Mouse (Mus musculus): ENCODE data around the gene Prim1. TPM values are rescaled to one million over a fixed set of nuclear protein-coding genes. Genes with fewer than 3 reads are reported as not detected.

Prim1 gene
- polyA plus RNA-seq, 1 experiment: 78.2 TPM

DNA sequence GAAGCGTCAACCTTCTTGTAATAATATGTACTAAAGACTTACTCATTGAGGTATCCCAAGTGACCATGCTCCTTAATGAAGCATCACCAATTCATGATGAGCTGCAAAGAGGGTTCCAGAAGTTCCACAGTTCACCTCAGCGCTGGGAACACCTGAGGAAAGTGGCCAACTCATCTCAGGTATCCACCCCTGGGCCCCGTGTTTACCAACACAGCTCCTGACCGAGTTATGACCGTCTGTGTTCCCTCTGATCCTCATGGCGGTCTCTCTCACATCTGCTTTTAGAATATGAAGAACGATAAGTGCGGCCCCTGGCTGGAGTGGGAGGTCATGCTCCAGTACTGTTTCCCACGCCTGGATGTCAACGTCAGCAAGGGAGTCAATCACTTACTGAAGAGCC, 8.5 kb downstream of the Prim1 start:
- H3K4me3 ChIP-seq (ENCODE audit: low read depth, low read length): no peak overlapping the region
- H3K4me1 ChIP-seq (ENCODE audit: control insufficient read depth, insufficient read depth, low read length): no peaks in the 10 kb centered on the region
- no peaks in the 10 kb centered on the region; the same call in 1 of the 2 replicates for H3K9me3 ChIP-seq (replicated peaks; ENCODE audit: control insufficient read depth, insufficient read depth, low read length, poor library complexity, severe bottlenecking)
- no peak overlapping the region for H3K27ac ChIP-seq (ENCODE audit: insufficient read depth, low read length)
- H3K27me3 ChIP-seq (ENCODE audit: control insufficient read depth, insufficient read depth, low read length, poor library complexity, severe bottlenecking): no peaks in the 10 kb centered on the region
- TF ChIP-seq CTCF (IDR thresholded peaks at IDR 0.05; ENCODE audit: low read depth, low read length) (no peak), POLR2A (IDR thresholded peaks at IDR 0.05; ENCODE audit: insufficient read depth, low read length) (no peak), EP300 (IDR thresholded peaks at IDR 0.05; ENCODE audit: insufficient read depth, low read depth, low read length) (no peak)
- no peak overlapping the region for H3K9ac ChIP-seq (ENCODE audit: low read depth, poor library complexity, severe bottlenecking)
- peaks cover 54% of the 10 kb centered on the region for H3K36me3 ChIP-seq (ENCODE audit: control insufficient read depth, insufficient read depth, low read length, poor library complexity, severe bottlenecking)

DNA sequence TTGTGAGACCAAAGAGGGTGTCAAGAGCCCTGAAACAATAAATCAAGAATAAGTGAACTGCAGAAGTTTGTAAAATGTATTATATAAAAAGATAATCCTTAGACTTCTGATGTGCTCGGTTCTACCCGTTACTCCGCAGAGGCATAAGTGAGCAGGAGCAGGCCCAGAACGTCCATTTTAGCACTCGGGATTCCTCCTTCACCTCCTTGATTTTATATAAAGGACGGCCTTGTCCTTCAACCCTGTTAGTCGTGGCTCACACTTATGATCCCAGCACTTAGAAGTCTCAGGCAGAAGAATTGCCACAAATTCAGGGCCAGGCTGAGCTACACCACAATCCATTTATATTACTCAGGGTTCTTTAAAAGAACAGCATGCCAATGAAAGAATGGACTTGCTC, 15.0 kb downstream of the Prim1 start:
- no peak for TF ChIP-seq EP300 (IDR thresholded peaks at IDR 0.05; ENCODE audit: insufficient read depth, low read depth, low read length)
- no peak for TF ChIP-seq CTCF (IDR thresholded peaks at IDR 0.05; ENCODE audit: low read depth, low read length)
- TF ChIP-seq POLR2A (IDR thresholded peaks at IDR 0.05; ENCODE audit: insufficient read depth, low read length): no peak
- no peak overlapping the region for H3K9ac ChIP-seq (ENCODE audit: low read depth, poor library complexity, severe bottlenecking)
- H3K27me3 ChIP-seq (ENCODE audit: control insufficient read depth, insufficient read depth, low read length, poor library complexity, severe bottlenecking): no peaks in the 10 kb centered on the region
- no peak overlapping the region for H3K4me3 ChIP-seq (ENCODE audit: low read depth, low read length)
- no peaks in the 10 kb centered on the region; the same call in 1 of the 2 replicates for H3K9me3 ChIP-seq (replicated peaks; ENCODE audit: control insufficient read depth, insufficient read depth, low read length, poor library complexity, severe bottlenecking)
- H3K36me3 ChIP-seq (ENCODE audit: control insufficient read depth, insufficient read depth, low read length, poor library complexity, severe bottlenecking): peaks cover 37% of the 10 kb centered on the region
- H3K4me1 ChIP-seq (ENCODE audit: control insufficient read depth, insufficient read depth, low read length): no peaks in the 10 kb centered on the region
- H3K27ac ChIP-seq (ENCODE audit: insufficient read depth, low read length): no peak overlapping the region

DNA sequence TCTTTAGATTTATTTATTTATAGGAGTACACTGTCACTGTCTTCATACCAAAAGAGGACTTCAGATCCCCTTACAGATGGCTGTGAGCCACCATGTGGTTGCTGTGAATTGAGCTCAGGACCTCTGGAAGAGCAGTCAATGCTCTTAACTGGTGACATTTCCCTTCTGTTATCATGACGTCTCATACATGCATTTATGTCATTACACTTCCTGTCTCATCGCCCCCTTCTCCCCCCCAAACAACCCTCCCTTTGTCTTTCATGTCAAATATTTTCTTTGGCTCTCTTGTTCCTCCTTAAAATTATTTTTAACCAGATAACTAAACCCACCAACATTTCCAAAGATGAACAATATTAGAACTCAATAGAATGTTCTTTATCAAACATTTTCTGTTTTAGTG, 15.9 kb downstream of the Prim1 start:
- no peak overlapping the region for H3K4me3 ChIP-seq (ENCODE audit: low read depth, low read length)
- no peak overlapping the region for H3K9ac ChIP-seq (ENCODE audit: low read depth, poor library complexity, severe bottlenecking)
- H3K9me3 ChIP-seq (replicated peaks; ENCODE audit: control insufficient read depth, insufficient read depth, low read length, poor library complexity, severe bottlenecking): no peaks in the 10 kb centered on the region
- peaks cover 32% of the 10 kb centered on the region for H3K36me3 ChIP-seq (ENCODE audit: control insufficient read depth, insufficient read depth, low read length, poor library complexity, severe bottlenecking)
- no peak for TF ChIP-seq POLR2A (IDR thresholded peaks at IDR 0.05; ENCODE audit: insufficient read depth, low read length)
- no peak for TF ChIP-seq EP300 (IDR thresholded peaks at IDR 0.05; ENCODE audit: insufficient read depth, low read depth, low read length)
- no peak for TF ChIP-seq CTCF (IDR thresholded peaks at IDR 0.05; ENCODE audit: low read depth, low read length)
- no peaks in the 10 kb centered on the region for H3K27me3 ChIP-seq (ENCODE audit: control insufficient read depth, insufficient read depth, low read length, poor library complexity, severe bottlenecking)
- no peak overlapping the region for H3K27ac ChIP-seq (ENCODE audit: insufficient read depth, low read length)
- H3K4me1 ChIP-seq (ENCODE audit: control insufficient read depth, insufficient read depth, low read length): no peaks in the 10 kb centered on the region

DNA sequence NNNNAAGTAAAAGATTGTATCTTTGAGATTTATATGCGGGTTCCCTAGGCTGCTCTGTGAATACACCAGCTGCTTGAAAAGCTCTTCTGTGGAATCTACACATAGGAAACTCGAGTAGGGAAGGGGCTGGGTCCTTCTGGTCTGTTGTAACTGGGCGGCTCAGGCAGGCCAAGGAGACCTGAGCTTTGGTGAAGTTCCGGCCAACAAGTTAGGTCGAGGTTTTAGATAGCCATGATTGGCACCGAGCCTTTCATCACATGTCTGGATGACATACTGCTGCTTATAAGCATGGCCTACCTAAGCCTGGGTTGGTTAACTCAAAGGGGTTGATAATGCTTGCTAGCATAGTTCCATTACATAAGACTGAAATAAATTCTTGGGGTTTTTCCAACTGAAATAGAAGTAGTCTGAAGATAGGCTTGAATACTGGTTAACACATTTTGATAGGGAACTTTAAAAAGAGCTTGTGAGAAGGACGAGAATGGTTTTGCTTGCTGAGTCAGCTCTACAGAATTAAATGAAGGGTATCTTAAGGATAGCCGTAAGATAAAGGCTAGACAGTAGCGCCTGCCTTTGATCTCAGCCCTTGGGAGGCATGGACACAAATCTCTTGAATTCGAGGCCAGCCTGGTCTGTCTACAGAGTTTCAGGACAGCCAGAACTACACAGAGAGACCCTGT, 21.9 kb downstream of the Prim1 start:
- Histone ChIP-seq H3K27me3 (ENCODE audit: control insufficient read depth, insufficient read depth, low read length, poor library complexity, severe bottlenecking) (no peaks in the 10 kb centered on the region), H3K27ac (ENCODE audit: insufficient read depth, low read length) (no peak overlapping the region), H3K4me1 (ENCODE audit: control insufficient read depth, insufficient read depth, low read length) (peaks cover 10% of the 10 kb centered on the region), H3K36me3 (ENCODE audit: control insufficient read depth, insufficient read depth, low read length, poor library complexity, severe bottlenecking) (peaks cover 46% of the 10 kb centered on the region), H3K9ac (ENCODE audit: low read depth, poor library complexity, severe bottlenecking) (peak overlapping the region; percentile 99), H3K9me3 (replicated peaks; ENCODE audit: control insufficient read depth, insufficient read depth, low read length, poor library complexity, severe bottlenecking) (no peaks in the 10 kb centered on the region), H3K4me3 (ENCODE audit: low read depth, low read length) (peak overlapping the region; percentile 99)
- TF ChIP-seq CTCF (IDR thresholded peaks at IDR 0.05; ENCODE audit: low read depth, low read length) (no peak), EP300 (IDR thresholded peaks at IDR 0.05; ENCODE audit: insufficient read depth, low read depth, low read length) (no peak), POLR2A (IDR thresholded peaks at IDR 0.05; ENCODE audit: insufficient read depth, low read length) (no peak)

DNA sequence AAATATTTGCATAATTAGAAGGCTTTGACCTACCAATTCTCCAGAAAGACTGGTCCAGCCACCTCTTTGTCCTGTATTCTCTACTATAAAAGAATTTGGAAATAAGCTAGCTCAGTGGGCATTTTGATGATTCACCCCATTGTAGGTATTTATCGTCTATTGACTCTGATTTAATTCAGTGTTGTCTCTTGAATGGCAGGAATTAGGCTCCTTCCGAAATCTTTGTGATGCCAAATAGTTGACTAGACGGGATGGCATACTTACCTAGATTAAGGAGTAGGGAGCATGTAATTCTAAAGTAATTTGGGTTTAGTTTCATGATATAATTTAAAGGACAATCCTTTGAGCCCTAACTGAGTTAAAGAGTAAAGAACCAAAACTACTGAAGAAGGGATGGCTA, 23.0 kb downstream of the Prim1 start:
- Histone ChIP-seq H3K27me3 (ENCODE audit: control insufficient read depth, insufficient read depth, low read length, poor library complexity, severe bottlenecking) (no peaks in the 10 kb centered on the region), H3K36me3 (ENCODE audit: control insufficient read depth, insufficient read depth, low read length, poor library complexity, severe bottlenecking) (peaks cover 56% of the 10 kb centered on the region), H3K4me1 (ENCODE audit: control insufficient read depth, insufficient read depth, low read length) (peaks cover 10% of the 10 kb centered on the region), H3K27ac (ENCODE audit: insufficient read depth, low read length) (no peak overlapping the region), H3K4me3 (ENCODE audit: low read depth, low read length) (peak overlapping the region; percentile 16; the same call in 1 of the 2 replicates), H3K9ac (ENCODE audit: low read depth, poor library complexity, severe bottlenecking) (peak overlapping the region; percentile 65), H3K9me3 (replicated peaks; ENCODE audit: control insufficient read depth, insufficient read depth, low read length, poor library complexity, severe bottlenecking) (no peaks in the 10 kb centered on the region)
- TF ChIP-seq POLR2A (IDR thresholded peaks at IDR 0.05; ENCODE audit: insufficient read depth, low read length): no peak
- no peak for TF ChIP-seq EP300 (IDR thresholded peaks at IDR 0.05; ENCODE audit: insufficient read depth, low read depth, low read length)
- no peak for TF ChIP-seq CTCF (IDR thresholded peaks at IDR 0.05; ENCODE audit: low read depth, low read length)

DNA sequence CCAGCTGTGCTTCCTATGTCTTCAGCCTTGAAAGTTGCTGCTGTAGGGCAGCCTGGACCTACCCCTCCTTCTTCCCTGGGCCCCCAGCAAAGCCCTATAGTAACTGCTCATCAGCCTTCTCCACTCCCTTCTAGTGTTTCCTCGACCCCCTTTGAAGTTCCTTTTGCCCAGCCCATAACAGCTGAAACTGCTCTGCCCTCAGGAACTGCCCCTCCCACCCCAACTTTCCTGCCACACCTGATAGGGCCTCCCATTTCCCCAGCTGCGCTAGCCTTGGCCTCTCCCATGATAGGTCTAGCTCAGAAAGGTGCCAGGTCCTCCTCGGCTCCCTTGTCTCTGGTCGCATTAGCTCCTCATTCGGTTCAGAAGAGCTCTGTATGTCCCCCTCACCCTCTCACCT, 24.2 kb downstream of the Prim1 start:
- Histone ChIP-seq H3K36me3 (ENCODE audit: control insufficient read depth, insufficient read depth, low read length, poor library complexity, severe bottlenecking) (peaks cover 68% of the 10 kb centered on the region), H3K9ac (ENCODE audit: low read depth, poor library complexity, severe bottlenecking) (no peak overlapping the region), H3K9me3 (replicated peaks; ENCODE audit: control insufficient read depth, insufficient read depth, low read length, poor library complexity, severe bottlenecking) (no peaks in the 10 kb centered on the region), H3K27ac (ENCODE audit: insufficient read depth, low read length) (no peak overlapping the region), H3K4me1 (ENCODE audit: control insufficient read depth, insufficient read depth, low read length) (peaks cover 10% of the 10 kb centered on the region), H3K27me3 (ENCODE audit: control insufficient read depth, insufficient read depth, low read length, poor library complexity, severe bottlenecking) (no peaks in the 10 kb centered on the region), H3K4me3 (ENCODE audit: low read depth, low read length) (no peak overlapping the region)
- no peak for TF ChIP-seq EP300 (IDR thresholded peaks at IDR 0.05; ENCODE audit: insufficient read depth, low read depth, low read length)
- TF ChIP-seq CTCF (IDR thresholded peaks at IDR 0.05; ENCODE audit: low read depth, low read length): no peak
- TF ChIP-seq POLR2A (IDR thresholded peaks at IDR 0.05; ENCODE audit: insufficient read depth, low read length): no peak
